Mouse (Mus musculus): ENCODE results near the gene Nlrc5.

Nlrc5 gene
- long read RNA-seq, experiment 1, partial matches to known transcripts, result 0 of 3 reads
- long read RNA-seq, experiment 1, other reads (novel, unspliced or antisense), result 3 of 3 reads
- long read RNA-seq, experiment 2, partial matches to known transcripts, result 1 of 2 reads
- long read RNA-seq, experiment 2, other reads (novel, unspliced or antisense), result 0 of 2 reads

DNA sequence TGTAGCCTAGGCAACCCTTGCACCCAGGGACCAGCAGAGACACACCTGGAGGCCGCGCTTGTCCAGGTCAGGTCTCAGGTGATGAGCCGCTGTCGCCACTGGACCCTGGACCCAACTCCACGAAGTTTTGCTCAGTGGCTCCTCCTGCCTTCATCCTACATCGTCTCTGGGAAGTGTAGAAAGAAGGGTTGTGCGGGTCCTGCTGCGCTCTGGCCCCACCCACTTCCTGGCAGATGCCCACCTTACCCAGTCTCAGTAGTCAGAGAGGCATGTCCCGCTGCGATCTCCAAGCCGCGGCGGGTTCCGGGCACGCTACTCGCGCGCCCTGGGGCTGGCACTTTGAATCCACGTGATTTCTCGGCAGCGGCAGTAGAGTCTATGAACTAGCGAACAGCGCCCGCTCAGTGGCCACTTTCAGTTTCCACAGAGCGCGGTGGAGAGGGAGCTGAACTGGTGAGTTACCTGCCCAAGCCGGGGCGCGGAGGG is at the start of gene Nlrc5:
Gene Nlrc5, plus strand, starts transcription at position 376 of the 486 bp plus-strand sequence.
- intact Hi-C loops (cut with DNase I), result no loop called here

GRCm38 (mm10) chr8:94385506-94386213 is 48.5 kb upstream of the Nlrc5 start:
- intact Hi-C loops (cut with DNase I), result no loop called here

DNA sequence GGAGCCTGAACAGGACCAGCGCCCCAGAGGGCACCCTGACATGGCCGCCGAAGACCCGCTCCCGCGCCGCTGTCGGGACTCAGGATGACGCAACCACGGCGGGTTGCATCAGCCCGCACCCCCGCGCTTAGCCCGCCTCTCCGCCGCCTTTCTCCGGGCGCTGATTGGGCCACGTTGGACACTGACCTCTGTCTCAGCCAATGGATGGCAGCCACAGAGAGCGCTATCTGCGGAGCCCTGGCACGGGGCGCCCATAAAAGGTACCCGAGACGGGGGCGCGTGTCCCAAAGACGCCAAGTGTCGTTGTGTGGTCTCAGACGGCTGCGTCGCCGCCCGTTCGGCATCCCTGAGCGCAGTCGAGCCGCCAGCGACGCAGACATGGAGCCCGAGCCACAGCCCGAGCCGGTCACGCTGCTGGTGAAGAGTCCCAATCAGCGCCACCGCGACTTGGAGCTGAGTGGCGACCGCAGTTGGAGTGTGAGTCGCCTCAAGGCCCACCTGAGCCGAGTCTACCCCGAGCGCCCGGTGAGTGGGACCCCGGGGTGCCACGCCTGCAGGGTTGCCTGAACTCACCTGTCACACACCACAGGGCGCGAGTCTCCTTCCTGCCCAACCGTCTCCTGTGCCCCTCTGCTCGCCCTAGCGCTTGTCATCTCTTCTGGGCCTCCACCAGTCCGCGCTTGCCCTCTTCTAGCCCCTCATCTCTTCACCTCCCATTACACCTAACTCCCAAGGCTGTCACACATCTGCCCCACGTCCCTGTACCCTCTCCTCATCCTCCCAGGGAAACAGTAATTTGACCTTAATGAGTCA is 47.7 kb upstream of the Nlrc5 start, which contains the start of gene Herpud1:
Gene Herpud1, plus strand, starts transcription at position 225 of the 813 bp plus-strand sequence.
- intact Hi-C loops (cut with DNase I), result no loop called here

DNA sequence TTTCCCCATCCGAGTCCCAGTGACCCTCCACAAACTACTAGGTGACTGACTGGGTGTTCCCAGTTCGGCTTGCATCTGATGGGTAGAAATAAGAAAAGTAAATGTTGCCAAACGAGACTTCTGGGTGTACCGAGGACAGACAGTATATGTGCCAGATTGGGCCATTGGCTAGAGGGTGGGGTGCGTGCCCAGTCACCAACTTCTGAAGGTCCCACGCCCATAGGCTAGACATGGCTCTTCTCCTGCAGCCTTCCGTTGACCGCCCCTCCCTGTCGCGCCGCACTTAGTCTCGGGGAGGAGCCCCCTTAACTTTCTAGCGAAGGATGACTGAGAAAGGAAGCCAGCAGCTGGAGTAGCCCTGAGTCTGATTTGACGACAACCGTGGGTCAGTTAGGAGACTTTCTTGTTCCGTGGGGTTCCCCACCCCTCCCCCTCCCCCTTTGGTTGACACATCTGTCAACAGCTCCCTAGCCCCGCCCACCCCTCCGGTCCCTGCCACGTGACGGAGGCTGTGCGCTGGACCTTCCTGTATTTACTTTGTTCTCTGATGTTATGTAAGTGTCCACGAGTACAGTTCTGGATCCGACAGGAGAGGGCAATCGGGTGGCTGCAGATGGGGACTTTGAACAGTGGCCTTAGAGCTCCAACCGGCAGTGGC is 47.0 kb upstream of the Nlrc5 start:
- intact Hi-C loops (cut with DNase I), result no loop called here

DNA sequence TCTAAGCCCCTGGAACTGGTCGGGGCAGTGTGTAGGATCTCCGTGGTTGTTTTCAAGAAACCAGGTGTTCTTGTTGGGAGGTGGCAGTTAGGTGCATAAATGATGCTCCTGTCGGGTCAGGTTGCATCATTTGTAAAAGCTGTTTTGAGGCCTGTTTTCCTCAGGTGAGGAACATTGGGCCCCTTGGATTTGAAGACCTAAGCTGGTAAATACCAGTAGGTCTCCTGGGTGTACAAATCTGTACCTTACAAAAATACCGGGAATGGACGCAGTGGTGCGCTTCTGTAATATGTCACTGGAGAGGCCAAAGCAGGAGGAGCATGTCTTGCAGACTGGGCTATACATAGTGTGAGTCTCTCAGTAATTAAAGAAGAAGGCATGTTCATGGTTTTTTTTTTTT is 46.4 kb upstream of the Nlrc5 start:
- intact Hi-C loops (cut with DNase I), result no loop called here

DNA sequence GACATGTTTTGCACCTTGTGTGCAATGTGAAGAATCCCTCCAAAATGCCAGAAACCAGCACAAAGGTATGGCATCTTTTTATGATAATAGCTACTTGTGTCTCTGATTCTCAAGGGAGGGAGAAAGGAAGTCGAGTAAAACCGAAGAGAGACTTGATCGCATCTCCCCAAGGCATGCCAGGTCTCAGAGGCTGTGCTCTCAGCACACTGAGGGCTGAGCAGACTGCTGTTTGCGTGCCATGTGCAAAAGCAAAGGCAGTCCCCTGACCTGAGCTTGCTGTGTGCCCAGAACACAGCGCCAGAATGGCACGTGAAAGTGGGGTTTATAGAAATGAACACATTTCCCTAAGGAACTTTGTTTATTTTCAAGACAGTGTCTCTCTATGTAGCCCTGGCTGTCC is 44.6 kb upstream of the Nlrc5 start:
- intact Hi-C loops (cut with DNase I), result no loop called here

- intact Hi-C loops (cut with DNase I), result no loop called here
These were observed 43.7 kb upstream of the Nlrc5 start for GRCm38 (mm10) chr8:94390429-94390828.

DNA sequence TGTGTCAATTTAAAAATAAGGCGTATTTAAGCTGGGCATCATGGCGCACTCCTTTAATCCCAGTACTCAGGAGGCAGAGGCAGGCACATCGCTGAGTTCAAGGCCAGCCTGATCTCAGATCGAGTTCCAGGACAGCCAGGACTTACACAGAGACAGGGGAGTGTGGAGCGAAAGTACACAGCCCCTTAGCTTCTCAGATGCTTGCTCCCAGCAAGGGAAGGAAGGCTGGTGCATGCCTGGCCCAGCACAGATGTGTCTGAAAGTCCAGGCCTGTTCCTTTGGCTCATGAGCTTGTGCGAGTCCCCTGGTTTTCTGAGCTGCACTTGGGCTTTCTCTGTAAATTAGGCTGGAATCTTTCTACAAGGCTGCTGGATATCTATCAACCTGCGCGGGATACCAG is 43.2 kb upstream of the Nlrc5 start:
- intact Hi-C loops (cut with DNase I), result no loop called here

- intact Hi-C loops (cut with DNase I), result no loop called here
These were observed 42.0 kb upstream of the Nlrc5 start for GRCm38 (mm10) chr8:94392147-94392546.

DNA sequence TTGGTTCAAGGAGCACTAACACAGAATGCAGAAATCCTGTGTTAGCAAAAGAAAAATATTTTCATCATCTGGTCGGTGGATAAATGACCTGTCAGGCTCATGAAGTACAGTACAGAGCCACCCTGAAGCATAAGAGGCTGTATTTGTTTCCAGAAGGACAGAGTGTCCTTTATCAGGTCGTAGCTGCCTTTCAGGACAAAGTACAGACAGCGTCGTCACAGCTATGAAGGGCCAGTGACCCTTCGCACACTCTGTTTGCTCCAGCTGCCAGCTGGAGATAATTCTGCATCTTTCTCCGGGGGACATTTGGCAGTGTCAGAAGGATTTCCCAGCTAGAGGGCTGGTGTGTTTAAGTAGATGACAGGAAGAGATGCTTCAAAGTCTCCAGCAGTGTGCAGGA is 41.5 kb upstream of the Nlrc5 start:
- intact Hi-C loops (cut with DNase I), result no loop called here

- intact Hi-C loops (cut with DNase I), result loop anchor here (2.0 to 5.0 kb wide), 2 partner anchors 53 to 91 kb away; no protein-coding TSS in a partner anchor
These were observed 38.2 kb upstream of the Nlrc5 start for GRCm38 (mm10) chr8:94395851-94396540.

DNA sequence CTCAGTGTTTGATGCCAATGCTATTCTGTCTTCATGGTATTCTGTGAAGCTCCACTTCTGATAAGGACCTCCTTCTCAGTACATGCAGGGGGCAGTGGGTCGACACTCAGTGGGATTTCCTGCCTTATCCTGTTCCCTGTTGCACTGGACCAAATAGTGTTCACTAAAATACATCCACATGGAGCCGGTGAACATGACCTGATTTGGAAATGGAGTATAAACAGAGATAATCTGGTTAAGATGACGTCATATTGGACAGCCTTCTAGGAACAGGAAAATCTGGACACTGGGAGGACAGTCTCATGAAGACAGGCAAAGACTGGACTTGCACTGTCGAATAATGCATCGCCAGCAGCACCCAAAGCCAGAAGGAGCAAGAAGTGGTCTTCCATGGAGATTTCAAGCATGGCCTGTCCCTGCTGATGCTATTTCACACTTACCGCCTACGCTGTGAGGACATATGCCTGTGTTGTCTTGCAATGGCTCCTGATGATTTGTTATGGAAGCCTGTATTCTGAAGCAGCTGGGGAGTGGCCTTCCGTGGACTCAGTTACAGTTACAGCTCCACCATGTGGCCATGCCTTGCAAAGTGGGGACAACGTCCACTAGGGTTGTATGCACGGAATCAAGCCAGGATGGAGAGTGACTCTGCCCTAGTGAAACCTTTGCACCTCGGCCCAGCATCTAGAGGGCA is 37.0 kb upstream of the Nlrc5 start:
- intact Hi-C loops (cut with DNase I), result loop anchor here (2.0 to 5.0 kb wide), 2 partner anchors 54 to 90 kb away; no protein-coding TSS in a partner anchor

DNA sequence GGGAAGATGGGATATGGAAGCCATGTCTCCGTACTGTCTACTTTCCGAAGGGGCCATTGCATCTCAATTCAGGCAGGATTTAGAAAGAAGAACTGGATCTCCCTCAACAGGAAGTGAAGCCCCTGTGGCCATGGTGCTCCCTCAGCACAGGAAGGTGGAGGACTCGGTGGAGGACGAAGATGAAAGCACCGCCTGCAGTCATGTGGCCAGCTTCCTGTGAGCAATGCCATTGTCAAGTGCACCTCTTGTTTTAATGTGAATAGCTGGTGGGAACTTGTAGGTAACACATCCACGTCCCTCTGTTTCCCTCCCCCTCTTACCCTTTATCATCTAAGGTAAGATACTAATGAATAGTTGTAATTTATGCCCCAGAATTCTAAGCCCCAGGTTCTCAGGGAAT is 35.6 kb upstream of the Nlrc5 start:
- intact Hi-C loops (cut with DNase I), result loop anchor here (5.0 kb wide), 1 partner anchor 89 kb away; no protein-coding TSS in a partner anchor

DNA sequence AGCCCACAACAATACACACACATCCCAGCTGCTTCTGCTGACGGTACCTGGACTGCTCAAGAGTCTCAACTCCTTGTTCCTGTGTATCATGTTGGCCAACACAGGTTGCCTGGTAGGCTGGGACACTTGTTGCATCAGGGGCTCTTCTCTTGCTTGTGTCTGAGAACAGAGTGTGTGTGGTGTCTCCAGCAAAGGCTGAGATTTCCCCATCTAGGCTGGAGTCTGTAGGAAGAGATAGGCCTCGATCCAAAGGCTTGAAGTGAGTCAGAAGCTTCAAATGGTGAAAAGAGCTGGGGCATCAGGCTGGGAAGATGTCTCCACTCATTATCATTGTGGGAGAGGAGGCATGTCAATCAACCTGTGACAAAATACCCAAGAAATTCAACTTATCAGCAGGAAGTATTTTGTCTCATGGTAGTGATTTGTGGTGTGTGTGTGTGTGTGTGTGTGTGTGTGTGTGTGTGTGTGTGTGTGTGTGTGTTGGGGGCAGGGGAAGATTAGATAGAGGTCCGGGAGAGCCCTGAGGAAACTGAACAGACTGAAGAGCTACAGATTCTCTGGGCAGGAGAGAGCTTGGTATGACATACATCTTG is 34.7 kb upstream of the Nlrc5 start:
- intact Hi-C loops (cut with DNase I), result loop anchor here (5.0 kb wide), 1 partner anchor 88 kb away; no protein-coding TSS in a partner anchor

- intact Hi-C loops (cut with DNase I), result loop anchor here (5.0 kb wide), 1 partner anchor 87 kb away; no protein-coding TSS in a partner anchor
These were observed 34.2 kb upstream of the Nlrc5 start for GRCm38 (mm10) chr8:94399957-94400356.

- intact Hi-C loops (cut with DNase I), result no loop called here
These were observed 25.6 kb upstream of the Nlrc5 start for GRCm38 (mm10) chr8:94408443-94409080.

GRCm38 (mm10) chr8:94409523-94409922 is 24.6 kb upstream of the Nlrc5 start:
- intact Hi-C loops (cut with DNase I), result no loop called here

GRCm38 (mm10) chr8:94412518-94412917 is 21.6 kb upstream of the Nlrc5 start:
- intact Hi-C loops (cut with DNase I), result no loop called here

DNA sequence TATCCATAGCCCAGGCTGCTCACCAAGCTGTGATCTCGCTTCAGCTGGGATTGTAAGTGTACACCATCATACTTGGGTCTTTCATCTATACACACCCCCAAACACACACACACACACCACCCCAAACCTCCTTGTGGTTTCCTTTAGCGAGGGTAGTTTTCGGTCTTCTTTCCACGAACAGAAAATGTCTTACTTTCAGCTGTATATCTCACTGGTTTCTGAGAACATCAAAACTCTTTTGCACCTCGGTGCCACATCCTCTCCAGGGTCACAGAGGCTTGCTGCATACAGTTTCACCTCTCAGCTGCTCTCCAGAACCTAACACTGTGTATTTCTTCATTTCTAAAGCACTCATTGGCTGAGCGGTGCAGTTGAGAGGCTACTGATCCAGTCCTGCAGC is 20.6 kb upstream of the Nlrc5 start:
- intact Hi-C loops (cut with DNase I), result no loop called here
